Mouse (Mus musculus) megakaryocyte, adult 5-6 weeks (primary cell): ENCODE results near the gene Irf8. TPM values are rescaled to one million over a fixed set of nuclear protein-coding genes. Genes with fewer than 3 reads are reported as not detected.
A peak's percentile ranks its signal among the peaks of the same experiment; 100 is the strongest.
"Not testable (repeated sequence)": the region's sequence is repeated elsewhere in the genome, so short reads cannot be mapped to it uniquely, and the experiment has no call there.

Experiments
- ATAC-seq: 2 replicates; pipeline ENCODE4 v1.8.0; 2016; ENCODE audit warnings: mild to moderate bottlenecking, inconsistent platforms; ENCODE audit not compliant: poor library complexity, severe bottlenecking
- total RNA-seq, 2 experiments: library from RNA; stranded (forward) in 1 of 2; stranded (reverse) in 1 of 2; fragments of 153-499, 151-499 nt in 1 of 2; fragments of 221-1000, 200-1000 nt in 1 of 2; gene quantifications; 2 replicates each; pipeline versions ENCODE4 v1.2.3 to v1.2.4; 2015 to 2017

Gene Irf8
- total RNA-seq, 2 experiments from 2014 or later: 175 to 282 TPM

- ATAC-seq: peak; percentile 38; the same call in 1 of the 2 replicates
Measured at GRCm38 (mm10) chr8:120719586-120720236, 16.4 kb upstream of the Irf8 start.

- ATAC-seq: no peak
Measured at GRCm38 (mm10) chr8:120723025-120723424, 13.1 kb upstream of the Irf8 start.

DNA sequence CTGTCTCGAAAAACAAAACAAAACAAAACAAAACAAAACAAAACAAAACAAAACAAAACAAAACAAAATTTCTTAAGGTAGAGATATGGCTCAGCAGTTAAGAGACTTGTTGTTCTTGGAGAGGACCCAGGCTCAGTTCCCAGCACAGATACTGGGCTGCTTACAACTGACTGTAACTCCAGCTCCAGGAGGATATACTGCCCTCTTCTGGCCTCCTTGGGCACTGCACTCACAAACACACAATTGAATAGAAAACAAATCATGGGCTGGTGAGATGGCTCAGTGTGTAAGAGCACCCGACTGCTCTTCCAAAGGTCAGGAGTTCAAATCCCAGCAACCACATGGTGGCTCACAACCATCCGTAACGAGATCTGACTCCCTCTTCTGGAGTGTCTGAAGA lies 12.1 kb upstream of the Irf8 start:
- ATAC-seq: not testable (repeated sequence)

DNA sequence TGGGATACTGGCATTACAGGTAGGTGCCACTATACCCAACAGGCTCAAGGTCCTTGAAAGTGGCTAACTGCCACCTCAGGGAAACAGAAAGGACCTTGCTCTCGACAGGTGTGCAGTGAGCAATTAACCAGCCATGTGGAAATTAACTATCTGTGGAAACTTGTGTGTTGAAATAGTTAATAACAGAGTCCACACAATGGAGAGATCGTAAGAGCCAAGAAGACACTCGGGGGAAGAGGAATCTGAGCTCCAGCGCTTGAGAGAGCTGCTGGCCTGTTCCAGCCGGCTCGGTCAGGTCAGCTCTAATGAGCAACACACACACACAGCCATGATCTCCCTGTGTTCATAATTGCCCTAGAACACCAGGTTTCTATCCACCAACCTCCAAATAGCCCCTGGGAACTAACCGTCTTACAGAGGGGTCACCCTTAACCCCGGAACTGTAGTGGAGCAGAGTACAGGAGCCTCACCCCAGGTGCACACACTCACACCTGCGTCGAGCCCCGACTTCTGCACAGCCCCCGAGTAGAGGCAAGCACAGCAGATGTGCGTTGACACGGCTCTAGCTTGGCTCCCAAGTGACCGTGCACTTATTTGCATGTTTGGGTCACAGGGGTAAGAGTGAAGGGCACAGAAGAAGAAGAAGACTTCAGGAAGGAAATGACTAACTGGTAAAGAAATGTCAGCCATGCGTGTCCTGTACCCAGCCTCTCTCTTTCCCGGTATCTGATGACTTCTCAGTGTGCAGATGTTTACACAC lies 11.2 kb upstream of the Irf8 start:
- peak; percentile 33; the same call in 1 of the 2 replicates for ATAC-seq

GRCm38 (mm10) chr8:120725576-120725950 lies 10.6 kb upstream of the Irf8 start:
- ATAC-seq: no peak

GRCm38 (mm10) chr8:120726051-120726450 lies 10.1 kb upstream of the Irf8 start:
- no peak for ATAC-seq

- no peak for ATAC-seq
Measured at GRCm38 (mm10) chr8:120728488-120729160, 7.5 kb upstream of the Irf8 start.

DNA sequence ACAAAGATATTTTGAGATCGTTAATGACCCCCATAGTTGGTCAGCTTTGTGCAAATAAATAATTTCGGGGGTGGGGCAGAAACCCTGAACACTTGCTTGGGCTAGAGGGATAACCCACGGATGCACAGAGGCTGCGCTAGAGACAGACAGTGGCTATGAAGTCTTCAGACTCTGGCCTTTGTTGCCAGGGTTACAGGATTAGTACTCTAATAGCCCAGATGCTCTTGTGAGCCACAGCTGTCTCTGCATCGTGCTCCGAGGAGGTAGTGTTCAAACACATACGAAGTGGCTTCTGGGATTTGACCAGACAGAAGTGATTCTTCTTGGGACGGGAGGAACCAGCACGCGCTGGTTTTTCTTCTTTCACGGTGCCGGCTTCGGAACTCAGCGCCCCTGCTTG lies 4.6 kb upstream of the Irf8 start:
- ATAC-seq: no peak

DNA sequence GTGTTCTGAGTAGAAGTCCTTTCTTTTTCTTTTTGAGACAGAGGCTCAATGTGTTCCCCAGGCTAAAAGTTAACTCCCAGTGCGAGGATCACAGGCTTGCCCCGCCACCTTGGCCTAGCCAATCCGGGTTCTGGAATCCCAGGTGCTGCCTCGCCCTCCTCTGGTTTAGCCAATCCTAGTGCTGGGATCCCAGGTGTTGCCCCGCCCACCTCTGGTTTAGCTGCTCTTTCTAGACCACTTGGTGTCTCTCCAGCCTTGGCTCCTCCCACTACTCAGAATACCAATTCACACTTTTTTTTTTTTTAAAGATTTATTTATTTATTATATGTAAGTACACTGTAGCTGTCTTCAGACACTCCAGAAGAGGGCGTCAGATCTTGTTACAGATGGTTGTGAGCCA lies 4.1 kb upstream of the Irf8 start:
- no peak for ATAC-seq

DNA sequence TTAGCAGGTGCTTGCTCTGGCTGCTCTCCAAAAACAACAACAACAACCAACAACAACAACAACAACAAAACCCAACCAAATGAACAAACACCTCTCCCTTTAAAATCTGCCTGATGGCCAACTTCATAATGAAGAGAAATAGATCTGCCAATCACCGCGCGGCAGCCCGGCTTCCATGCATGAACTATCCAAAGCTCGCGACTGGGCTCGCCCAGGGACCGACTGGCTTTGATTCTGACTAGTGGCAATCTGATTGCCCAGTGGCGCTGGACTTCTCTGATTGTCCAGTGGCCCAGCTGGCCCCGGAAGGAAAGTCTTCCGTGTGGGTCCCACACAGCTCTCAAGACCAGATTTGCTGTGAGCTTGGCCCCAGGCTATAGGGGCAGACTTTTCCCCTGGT lies 328 bp downstream of the Irf8 start:
- ATAC-seq: no peak

GRCm38 (mm10) chr8:120737166-120737565 lies 1.0 kb downstream of the Irf8 start:
- no peak for ATAC-seq

GRCm38 (mm10) chr8:120738771-120739170 lies 2.6 kb downstream of the Irf8 start:
- ATAC-seq: no peak

DNA sequence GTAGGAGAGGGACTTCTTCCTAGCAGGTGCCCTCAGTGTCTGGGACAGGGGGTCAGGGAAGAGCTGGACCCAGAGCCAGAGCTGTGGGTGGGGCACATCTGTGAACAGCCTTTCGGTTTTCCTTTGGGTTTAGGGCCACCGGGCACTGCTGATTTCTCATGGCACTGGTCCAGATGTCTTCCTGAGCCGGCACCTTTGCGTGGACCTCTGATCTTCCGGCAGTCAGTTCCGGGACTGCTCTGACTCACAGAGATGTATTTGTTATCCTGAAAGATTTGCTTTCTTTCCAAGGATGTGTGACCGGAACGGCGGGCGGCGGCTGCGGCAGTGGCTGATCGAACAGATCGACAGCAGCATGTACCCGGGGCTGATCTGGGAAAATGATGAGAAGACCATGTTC lies 3.4 kb downstream of the Irf8 start:
- no peak for ATAC-seq

DNA sequence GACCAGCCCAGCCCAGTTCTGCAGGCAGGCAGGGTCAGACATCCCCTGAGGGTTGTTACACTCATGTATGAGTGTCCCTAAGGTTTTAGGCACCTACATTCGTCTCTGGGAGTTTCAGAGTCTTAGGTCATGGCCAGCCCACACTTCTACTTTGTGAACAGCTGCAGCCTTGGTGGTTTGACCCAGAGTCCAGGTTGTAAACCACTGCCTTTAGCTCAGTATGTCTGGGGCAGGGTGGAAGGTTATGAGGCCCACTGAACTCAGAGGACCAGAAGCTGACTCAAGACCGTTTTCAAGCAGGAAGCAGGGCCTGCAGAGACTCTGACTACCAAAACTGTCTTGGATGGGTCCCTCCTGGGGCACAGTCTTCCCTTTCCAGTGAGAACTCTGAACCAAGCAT lies 4.4 kb downstream of the Irf8 start:
- ATAC-seq: no peak

GRCm38 (mm10) chr8:120741001-120741400 lies 4.8 kb downstream of the Irf8 start:
- ATAC-seq: peak; percentile 28

DNA sequence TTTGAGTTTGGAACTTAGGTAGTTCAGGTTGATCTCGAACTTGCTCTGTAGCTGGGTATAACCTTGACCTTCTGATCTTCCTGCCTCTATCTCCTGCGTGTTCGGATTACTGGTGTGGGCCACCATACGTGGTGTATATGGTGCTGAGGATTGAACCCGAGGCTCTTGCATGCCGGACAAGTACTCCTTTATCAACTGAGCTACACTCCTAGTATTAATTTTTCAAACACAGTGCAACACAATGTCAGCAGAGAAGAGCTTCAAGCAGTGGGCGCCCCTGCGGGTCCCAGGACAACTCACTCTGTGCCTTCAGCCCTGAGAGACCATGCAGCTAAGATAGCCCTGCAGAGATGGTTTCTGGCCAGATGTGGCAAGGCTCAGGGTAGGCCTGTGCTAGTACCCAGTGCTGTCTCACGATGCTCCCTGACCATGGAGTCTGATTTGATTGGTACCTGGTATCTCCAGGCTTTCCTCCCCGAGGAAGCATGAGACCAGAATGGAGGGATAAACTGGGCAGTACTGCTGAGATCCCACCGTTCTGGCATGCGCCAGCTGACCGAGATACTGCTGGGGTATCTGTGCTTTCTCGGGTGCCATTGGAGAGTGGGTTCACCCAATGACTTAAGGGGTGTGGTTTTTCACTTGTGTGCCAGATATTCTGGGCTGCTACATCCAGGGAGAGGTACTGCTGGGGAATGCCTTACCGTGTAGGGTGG lies 5.8 kb downstream of the Irf8 start:
- no peak for ATAC-seq

DNA sequence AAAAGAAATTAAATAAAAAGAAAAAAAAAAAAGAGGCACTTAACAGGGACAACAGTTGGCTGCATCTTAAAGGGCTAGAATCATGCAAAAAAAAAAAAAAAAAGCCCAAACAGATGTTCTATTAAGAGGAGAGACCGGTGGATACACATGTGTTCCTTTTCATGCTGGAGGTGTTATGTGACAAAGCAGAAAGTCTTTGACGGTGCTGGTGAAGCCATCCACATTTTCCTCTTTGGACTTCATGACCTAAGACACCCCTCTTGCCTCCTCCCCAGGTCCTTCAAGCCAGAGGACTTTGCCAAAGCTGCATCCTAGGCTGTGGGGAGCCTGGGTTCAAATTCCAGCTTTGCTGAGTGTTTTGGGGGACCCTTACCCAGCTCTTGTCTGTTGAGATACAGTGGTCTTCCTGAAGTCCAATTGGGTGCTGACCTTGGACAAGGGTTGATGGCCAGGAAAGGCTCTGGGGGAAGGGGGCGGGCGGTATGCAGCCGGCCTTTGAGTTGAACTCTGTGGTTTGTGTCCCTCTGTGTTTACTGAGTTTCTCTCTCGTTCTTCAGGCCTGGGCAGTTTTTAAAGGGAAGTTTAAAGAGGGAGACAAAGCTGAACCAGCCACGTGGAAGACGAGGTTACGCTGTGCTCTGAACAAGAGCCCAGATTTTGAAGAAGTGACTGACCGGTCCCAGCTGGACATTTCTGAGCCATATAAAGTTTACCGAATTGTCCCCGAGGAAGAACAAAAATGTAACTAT lies 7.2 kb downstream of the Irf8 start:
- peak; percentile 28; the same call in 1 of the 2 replicates for ATAC-seq

GRCm38 (mm10) chr8:120743898-120744290 lies 7.7 kb downstream of the Irf8 start:
- no peak for ATAC-seq

GRCm38 (mm10) chr8:120744448-120744847 lies 8.3 kb downstream of the Irf8 start:
- ATAC-seq: no peak

GRCm38 (mm10) chr8:120745226-120745625 lies 9.1 kb downstream of the Irf8 start:
- no peak for ATAC-seq
